In the genomic region with DNA sequence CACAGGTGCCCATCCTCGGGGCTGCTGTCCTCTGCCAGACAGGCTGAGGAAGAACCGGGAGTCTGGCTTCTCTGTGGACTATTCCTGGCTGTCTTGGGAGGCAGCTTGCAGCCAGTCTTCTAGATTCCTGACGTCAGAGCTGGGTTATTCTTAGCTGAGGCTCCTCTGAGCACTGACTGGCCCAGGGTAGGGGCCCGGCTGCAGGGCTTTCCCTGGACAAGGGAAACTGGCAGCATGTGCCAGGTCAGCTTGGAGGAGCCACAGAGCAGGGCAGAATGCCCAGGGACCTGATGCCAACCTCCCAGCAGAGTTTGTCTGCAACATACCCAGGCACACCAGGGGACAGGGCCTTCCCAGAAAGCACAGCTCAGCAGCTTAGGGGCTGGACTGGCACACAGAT, we compare ENCODE assay signal across 8 mouse cellular contexts.
DNase-seq lines count a peak whose midpoint lies in the region; ATAC-seq lines count a peak whose summit lies in the region.

No protein-coding gene starts in this region.

- ATAC-seq in erythroblast, adult 5-6 weeks (replicated peaks; ENCODE audit: low FRiP score, poor library complexity, severe bottlenecking), result no peak
- ATAC-seq in monocyte, adult 5-6 weeks (replicated peaks; ENCODE audit: insufficient number of reproducible peaks, low FRiP score, low TSS enrichment, poor library complexity, severe bottlenecking), result no peak

- peak; percentile 43 for DNase-seq in testis, postnatal 14 days (ENCODE audit: low spot score)
- DNase-seq in testis, postnatal 10 days (ENCODE audit: low spot score), result no peak
- peak; percentile 97 for DNase-seq in cerebellum, postnatal 36 days
- peak; percentile 81 to 85 for DNase-seq in heart, adult 9 months (ENCODE audit: low spot score in 2 of 2)
- peak; percentile 56 to 59 for DNase-seq in layer of hippocampus, postnatal 25 days (ENCODE audit: extremely low spot score in 1 of 2, low spot score in 1 of 2)
- peak; percentile 57 for DNase-seq in right cerebral cortex, postnatal 14 days
